Mouse (Mus musculus) liver, embryonic 14.5 days (tissue): ENCODE data around the gene 1700029F12Rik. TPM values are rescaled to one million over a fixed set of nuclear protein-coding genes. Genes with fewer than 3 reads are reported as not detected.

Experiments
- ATAC-seq: fragments of 200-750 bp; cut with Nextera tagmentation; 2 replicates; pipeline ENCODE4 v1.8.0; 2017; ENCODE audit warnings: moderate number of reproducible peaks, mild to moderate bottlenecking, moderate library complexity; ENCODE audit not compliant: insufficient read depth
- DNase-seq, 3 experiments: peaks; one replicate each; pipeline ENCODE4 v3.0.0-alpha.2; 2012 to 2013; ENCODE audit warnings: low read depth in 3 of 3, low spot score in 3 of 3
- H3K27ac ChIP-seq: fragments of 300-500 bp; sonication (generic); 2 replicates; pipeline ENCODE4 v1.5.1; 2014; ENCODE audit warnings: moderate library complexity, mild to moderate bottlenecking, control low read depth, inconsistent platforms
- H3K27me3 ChIP-seq: fragments of 300-500 bp; sonication (generic); 2 replicates; pipeline ENCODE4 v1.6.1; 2014; ENCODE audit warnings: mild to moderate bottlenecking, low read length, moderate library complexity; ENCODE audit not compliant: control insufficient read depth, insufficient read depth
- H3K36me3 ChIP-seq: fragments of 300-500 bp; sonication (generic); replicated peaks from 2 replicates; pipeline ENCODE4 v1.6.1; 2014; ENCODE audit warnings: low read depth; ENCODE audit not compliant: control insufficient read depth, insufficient read depth
- H3K4me1 ChIP-seq, 2 experiments: fragments of 200-500 bp in 1 of 2; fragments of 300-500 bp in 1 of 2; sonication (generic) in 1 of 2; replicated peaks; 2 replicates each; pipeline ENCODE4 v1.6.1; 2012 to 2014; ENCODE audit warnings: antibody characterized with exemption in 1 of 2, inconsistent platforms in 1 of 2, low read length in 1 of 2; ENCODE audit not compliant: control insufficient read depth in 2 of 2, insufficient read depth in 2 of 2
- H3K4me2 ChIP-seq: fragments of 300-500 bp; sonication (generic); 2 replicates; pipeline ENCODE4 v1.6.1; 2014; ENCODE audit warnings: low read depth, mild to moderate bottlenecking, control low read depth, moderate library complexity
- H3K4me3 ChIP-seq, 2 experiments: fragments of 200-500 bp in 1 of 2; fragments of 300-500 bp in 1 of 2; sonication (generic) in 1 of 2; 2 replicates each; pipeline ENCODE4 v1.5.1; 2012 to 2014; ENCODE audit warnings: low read depth in 2 of 2, low read length in 2 of 2, mild to moderate bottlenecking in 2 of 2, control low read depth in 1 of 2, inconsistent platforms in 1 of 2, moderate library complexity in 1 of 2; ENCODE audit not compliant: insufficient read depth in 1 of 2
- H3K9ac ChIP-seq: fragments of 300-500 bp; sonication (generic); replicated peaks from 2 replicates; pipeline ENCODE4 v1.6.1; 2014; ENCODE audit warnings: mild to moderate bottlenecking, control low read depth, moderate library complexity
- H3K9me3 ChIP-seq: fragments of 300-500 bp; sonication (generic); 2 replicates; pipeline ENCODE4 v1.6.1; 2016; ENCODE audit warnings: low read length, mixed read lengths; ENCODE audit not compliant: control insufficient read depth
- CTCF ChIP-seq: IDR thresholded peaks from 2 replicates; pipeline ENCODE4 v1.5.1; 2016; ENCODE audit warnings: antibody characterized with exemption, low read depth, control low read depth
- EP300 ChIP-seq: IDR thresholded peaks from 2 replicates; pipeline ENCODE4 v1.6.1; 2016; ENCODE audit warnings: antibody characterized with exemption, low read depth
- WGBS: fragments of 180-500 bp; shearing (Covaris S2); extraction: QIAGEN DNeasy Blood & Tissue Kit; methylation state at CpG from one replicate; pipeline ENCODE4 v1.1.7; 2014; ENCODE audit not compliant: insufficient replicate concordance; 5-methylcytosine and 5-hydroxymethylcytosine counted together
- polyA plus RNA-seq, 2 experiments: library from polyadenylated mRNA; depleted of rRNA in 1 of 2; stranded (reverse) in 1 of 2; unstranded in 1 of 2; fragments of >200 nt; fragmentation: Nextera tagmentation in 1 of 2; extraction: Ambion mirVana in 1 of 2; gene quantifications; 2 replicates each; pipeline versions ENCODE4 v1.2.1 to v1.2.3; 2012 to 2014

1700029F12Rik gene
- polyA plus RNA-seq, 2 experiments: not detected

DNA sequence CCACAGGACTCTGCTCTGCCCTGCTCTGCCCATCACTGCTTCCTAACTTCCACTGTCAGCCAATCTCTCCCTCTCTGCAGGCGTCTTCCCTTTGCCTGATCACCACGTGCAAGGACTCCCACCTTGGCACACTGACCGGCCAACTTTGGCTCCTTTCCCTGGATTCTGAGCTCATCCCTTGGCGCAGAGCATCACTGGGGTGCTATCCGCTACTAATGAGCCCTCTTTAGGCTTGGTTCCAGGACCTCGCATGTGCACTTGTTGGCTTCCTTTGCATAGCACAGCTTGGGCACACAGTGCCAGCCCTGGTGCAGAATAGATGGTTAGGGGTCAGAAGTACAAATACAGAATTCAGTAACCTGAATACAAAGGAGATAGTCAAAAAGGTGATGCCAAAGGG, 17.0 kb upstream of the 1700029F12Rik start:
- Histone ChIP-seq H3K36me3 (no peaks in the 10 kb centered on the region), H3K4me3 (no peak overlapping the region), H3K27ac (no peak overlapping the region), H3K9me3 (no peaks in the 10 kb centered on the region), H3K4me2 (no peak overlapping the region), H3K9ac (no peak overlapping the region), H3K27me3 (no peaks in the 10 kb centered on the region), H3K4me1 (0 out of 4 replicates have a peak, but pooled peaks cover 0 to 2% of the 10 kb centered on the region in 2 experiments)
- no peak for ATAC-seq
- TF ChIP-seq EP300: no peak
- TF ChIP-seq CTCF: no peak
- 68% methylated on average over 6 of the region's 6 CpGs for WGBS
- no peak for DNase-seq

DNA sequence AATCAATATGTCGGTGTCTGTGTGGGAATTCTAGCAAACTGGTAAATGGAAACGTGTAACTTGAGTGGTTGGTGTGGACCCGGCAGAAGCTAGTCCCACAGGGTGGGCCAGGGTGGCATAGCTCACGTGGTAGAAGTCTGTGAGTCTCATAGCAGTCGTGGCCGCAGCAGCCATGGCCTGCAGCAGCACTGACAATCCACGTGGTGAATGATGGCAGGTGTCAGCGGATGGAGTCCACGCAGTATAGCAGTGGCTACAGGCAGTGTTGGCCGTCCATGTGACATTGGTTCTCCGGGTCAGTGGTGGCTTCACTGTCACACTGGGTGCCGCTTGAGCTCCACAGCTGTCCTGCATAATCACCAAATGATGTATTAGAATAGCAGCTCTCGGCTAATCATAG, 4.1 kb downstream of the 1700029F12Rik start:
- no peak overlapping the region for H3K4me3 ChIP-seq
- 70% methylated on average over 13 of the region's 13 CpGs for WGBS
- TF ChIP-seq EP300: no peak
- no peak for TF ChIP-seq CTCF
- H3K9me3 ChIP-seq: no peaks in the 10 kb centered on the region
- no peak overlapping the region for H3K4me2 ChIP-seq
- ATAC-seq: no peak
- no peaks in the 10 kb centered on the region for H3K27me3 ChIP-seq
- DNase-seq: no peak
- no peak overlapping the region for H3K9ac ChIP-seq
- no peaks in the 10 kb centered on the region for H3K36me3 ChIP-seq
- no peak overlapping the region for H3K27ac ChIP-seq
- no peaks in the 10 kb centered on the region for H3K4me1 ChIP-seq

DNA sequence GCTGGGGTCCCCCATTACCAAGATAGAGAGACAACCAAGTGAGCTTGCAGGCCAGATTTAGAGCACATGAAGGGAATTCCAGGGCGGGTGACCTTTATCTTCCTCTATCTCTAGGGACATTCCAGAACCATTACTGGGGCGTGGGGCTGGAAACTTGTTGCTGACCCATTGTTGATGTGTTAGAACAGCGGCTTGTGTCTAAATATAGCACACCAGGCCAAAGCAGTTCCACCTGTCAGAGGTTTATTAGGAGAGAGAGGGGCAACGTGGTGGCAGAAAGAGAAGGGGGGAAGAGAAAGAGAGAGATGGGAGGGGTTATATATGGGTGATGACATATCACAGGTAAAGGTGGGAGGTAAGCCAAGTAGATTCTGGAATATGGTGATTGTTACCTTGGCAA, 12.3 kb downstream of the 1700029F12Rik start:
- Histone ChIP-seq H3K36me3 (no peaks in the 10 kb centered on the region), H3K27ac (no peak overlapping the region), H3K4me2 (no peak overlapping the region), H3K9ac (no peak overlapping the region), H3K9me3 (no peaks in the 10 kb centered on the region), H3K4me1 (no peaks in the 10 kb centered on the region), H3K4me3 (no peak overlapping the region), H3K27me3 (no peaks in the 10 kb centered on the region)
- no peak for ATAC-seq
- DNase-seq: no peak
- TF ChIP-seq EP300 (no peak), CTCF (no peak)
- WGBS: 26% methylated on average over 4 of the region's 4 CpGs

DNA sequence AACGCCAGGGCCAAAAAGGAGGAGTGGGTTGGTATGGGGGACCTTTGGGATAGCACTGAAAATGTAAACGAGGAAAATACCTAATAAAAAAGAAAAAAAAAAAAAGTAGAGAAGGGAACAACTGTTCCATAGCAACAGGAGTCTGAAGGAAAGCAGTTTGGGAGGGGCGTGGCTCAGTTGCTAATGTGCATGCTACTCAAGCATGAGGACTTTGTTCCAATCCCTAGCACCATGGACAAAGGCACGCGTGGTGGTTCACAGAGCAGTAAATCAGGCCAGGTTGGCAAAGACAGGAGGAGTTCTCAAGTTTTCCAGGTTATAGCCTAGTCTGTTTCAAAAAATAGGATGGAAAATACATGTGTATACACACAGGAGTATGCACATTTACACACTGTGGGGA, 14.0 kb downstream of the 1700029F12Rik start:
- H3K27me3 ChIP-seq: no peaks in the 10 kb centered on the region
- no peaks in the 10 kb centered on the region for H3K4me1 ChIP-seq
- H3K36me3 ChIP-seq: no peaks in the 10 kb centered on the region
- TF ChIP-seq EP300 (no peak), CTCF (no peak)
- DNase-seq (no peak), ATAC-seq (no peak)
- 65% methylated on average over 5 of the region's 5 CpGs for WGBS
- no peak overlapping the region for H3K4me2 ChIP-seq
- no peak overlapping the region for H3K9ac ChIP-seq
- H3K4me3 ChIP-seq: no peak overlapping the region
- H3K27ac ChIP-seq: no peak overlapping the region
- H3K9me3 ChIP-seq: no peaks in the 10 kb centered on the region

DNA sequence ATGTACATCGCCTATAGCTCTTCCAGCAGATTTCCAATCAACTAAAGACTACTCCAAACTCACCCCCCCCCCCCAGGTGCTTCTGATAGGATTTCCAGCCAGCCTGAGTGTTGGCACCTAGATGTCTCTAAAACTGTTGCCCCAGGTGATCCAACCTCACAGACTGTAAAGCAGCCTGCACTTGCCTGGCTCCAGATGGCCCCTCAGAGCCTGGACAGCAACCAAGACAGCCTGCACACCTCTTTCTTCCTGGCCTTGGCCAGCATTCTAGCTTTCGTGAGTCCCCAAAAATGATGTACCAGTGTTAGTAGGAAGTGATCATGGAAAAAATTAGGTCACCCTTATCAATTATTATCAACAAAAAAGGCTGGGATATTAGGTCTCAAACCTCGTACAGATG, 16.5 kb downstream of the 1700029F12Rik start:
- ATAC-seq (no peak), DNase-seq (no peak)
- no peak for TF ChIP-seq EP300
- no peak for TF ChIP-seq CTCF
- Histone ChIP-seq H3K4me1 (no peaks in the 10 kb centered on the region), H3K9me3 (no peaks in the 10 kb centered on the region), H3K27ac (no peak overlapping the region), H3K4me2 (no peak overlapping the region), H3K4me3 (no peak overlapping the region), H3K36me3 (no peaks in the 10 kb centered on the region), H3K9ac (no peak overlapping the region), H3K27me3 (no peaks in the 10 kb centered on the region)
- WGBS: 55% methylated on average over 3 of the region's 3 CpGs
